Mouse (Mus musculus) midbrain, embryonic 16.5 days (tissue): ENCODE data around the gene Sertad3. TPM values are rescaled to one million over a fixed set of nuclear protein-coding genes. Genes with fewer than 3 reads are reported as not detected.
A peak's percentile ranks its signal among the peaks of the same experiment; 100 is the strongest.
"Not testable (repeated sequence)": the region's sequence is repeated elsewhere in the genome, so short reads cannot be mapped to it uniquely, and the experiment has no call there.

ENCODE experiments used
- ATAC-seq: fragments of 200-750 bp; cut with Nextera tagmentation; 2 replicates; pipeline ENCODE4 v1.8.0; 2017; ENCODE audit warnings: moderate TSS enrichment
- H3K27ac ChIP-seq: fragments of 300-500 bp; sonication (generic); 2 replicates; pipeline ENCODE4 v1.5.1; 2014; ENCODE audit warnings: mild to moderate bottlenecking, low read length, mixed read lengths
- H3K27me3 ChIP-seq: fragments of 300-500 bp; sonication (generic); 2 replicates; pipeline ENCODE4 v1.6.1; 2014; ENCODE audit warnings: low read depth, low read length, mixed read lengths; ENCODE audit not compliant: control insufficient read depth, insufficient read depth
- H3K36me3 ChIP-seq: fragments of 300-500 bp; sonication (generic); 2 replicates; pipeline ENCODE4 v1.6.1; 2014; ENCODE audit warnings: mild to moderate bottlenecking, low read length, moderate library complexity, mixed read lengths; ENCODE audit not compliant: control insufficient read depth, insufficient read depth
- H3K4me1 ChIP-seq: fragments of 300-500 bp; sonication (generic); 2 replicates; pipeline ENCODE4 v1.6.1; 2014; ENCODE audit warnings: mild to moderate bottlenecking, low read length, mixed read lengths; ENCODE audit not compliant: control insufficient read depth, insufficient read depth
- H3K4me2 ChIP-seq: fragments of 300-500 bp; sonication (generic); 2 replicates; pipeline ENCODE4 v1.6.1; 2014; ENCODE audit warnings: mild to moderate bottlenecking, low read length, mixed read lengths
- H3K4me3 ChIP-seq: fragments of 300-500 bp; sonication (generic); 2 replicates; pipeline ENCODE4 v1.5.1; 2014; ENCODE audit warnings: low read depth, mild to moderate bottlenecking, low read length, moderate library complexity, mixed read lengths
- H3K9ac ChIP-seq: fragments of 300-500 bp; sonication (generic); 2 replicates; pipeline ENCODE4 v1.6.1; 2014; ENCODE audit warnings: low read depth, low read length, mixed read lengths
- H3K9me3 ChIP-seq: fragments of 300-500 bp; sonication (generic); replicated peaks from 2 replicates; pipeline ENCODE4 v1.6.1; 2014; ENCODE audit warnings: mild to moderate bottlenecking, low read length, mixed read lengths; ENCODE audit not compliant: control insufficient read depth, poor library complexity, severe bottlenecking
- WGBS: fragments of 180-500 bp; shearing (Covaris S2); extraction: QIAGEN DNeasy Blood & Tissue Kit; methylation state at CpG from one replicate; pipeline ENCODE4 v1.1.7; 2014; 5-methylcytosine and 5-hydroxymethylcytosine counted together
- polyA plus RNA-seq: library from polyadenylated mRNA; unstranded; fragments of >200 nt; fragmentation: Nextera tagmentation; extraction: Ambion mirVana; gene quantifications from 2 replicates; pipeline ENCODE4 v1.2.1, GENCODE M21; 2015

The Sertad3 gene
- polyA plus RNA-seq, 1 experiment from 2014 or later, result 7.1 TPM

DNA sequence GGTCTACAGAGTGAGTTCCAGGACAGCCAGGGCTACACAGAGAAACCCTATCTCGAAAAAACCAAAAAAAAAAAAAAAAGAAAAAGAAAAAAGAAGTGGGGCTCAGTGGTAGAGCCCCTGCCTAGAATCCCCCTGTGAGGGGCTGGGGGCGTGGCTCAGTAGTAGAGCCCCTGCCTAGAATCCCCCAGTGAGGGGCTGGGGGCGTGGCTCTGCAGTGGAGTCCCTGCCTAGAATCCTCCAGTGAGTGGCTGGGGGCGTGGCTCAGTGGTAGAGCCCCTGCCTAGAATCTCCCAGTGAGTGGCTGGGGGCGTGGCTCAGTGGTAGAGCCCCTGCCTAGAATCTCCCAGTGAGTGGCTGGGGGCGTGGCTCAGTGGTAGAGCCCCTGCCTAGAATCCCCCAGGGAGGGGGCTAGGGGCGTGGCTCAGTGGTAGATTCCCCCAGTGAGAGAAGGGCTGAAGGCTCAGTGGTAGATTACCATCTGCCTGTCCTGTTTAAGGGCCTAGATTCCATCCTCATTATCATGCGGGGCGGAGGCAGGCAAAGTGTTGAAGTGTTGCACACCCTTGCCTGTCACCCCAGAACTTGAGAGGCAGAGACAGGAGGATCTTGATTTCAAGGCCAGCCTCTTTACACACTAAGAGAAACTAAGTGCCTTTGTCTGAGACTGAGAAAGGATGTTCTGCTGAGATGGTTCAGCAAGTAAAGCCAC is 21.2 kb downstream of the Sertad3 start:
- H3K9me3 ChIP-seq, ATAC-seq, H3K36me3 ChIP-seq, H3K27ac ChIP-seq, H3K4me1 ChIP-seq, H3K4me3 ChIP-seq, H3K4me2 ChIP-seq, H3K27me3 ChIP-seq, H3K9ac ChIP-seq: not testable (repeated sequence)
- WGBS, result 88% methylated on average over 8 of the region's 9 CpGs

- Histone ChIP-seq H3K27ac (no peak within 1 kb of the TSS), H3K27me3 (no peaks in the 10 kb centered on the region), H3K4me1 (no peaks in the 10 kb centered on the region), H3K9ac (no peak within 1 kb of the TSS), H3K36me3 (no peaks in the 10 kb centered on the region), H3K4me3 (no peak within 1 kb of the TSS), H3K9me3 (no peaks in the 10 kb centered on the region), H3K4me2 (no peak within 1 kb of the TSS)
- ATAC-seq, result no peak
- WGBS, result 67% methylated on average over 3 of the region's 3 CpGs
These were observed 25.5 kb downstream of the Sertad3 start, which contains the start of gene Prx for GRCm38 (mm10) chr7:27499036-27499435. Gene Prx, plus strand, starts transcription at chr7:27499324.

DNA sequence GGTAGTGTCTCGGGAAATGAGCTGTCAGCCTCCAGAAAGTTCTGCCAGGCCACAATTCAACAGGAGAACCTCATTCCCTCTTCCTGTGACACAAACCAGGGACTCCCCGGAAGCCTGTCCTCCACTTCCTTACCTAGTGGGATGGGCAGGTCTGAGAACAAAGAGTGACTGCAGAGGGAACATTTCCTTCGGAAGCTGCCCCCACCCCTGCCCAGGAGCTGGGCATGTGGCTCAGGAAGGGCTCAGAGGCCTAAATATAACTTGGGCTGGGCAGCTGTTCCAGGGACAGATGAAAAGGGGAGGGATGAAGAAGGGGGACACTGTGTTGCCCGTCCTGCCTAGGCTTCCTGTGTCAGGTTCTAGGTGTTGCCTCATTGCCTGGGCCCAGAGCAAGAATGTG is 28.1 kb downstream of the Sertad3 start:
- no peak overlapping the region for H3K4me2 ChIP-seq
- H3K9ac ChIP-seq, result no peak overlapping the region
- H3K36me3 ChIP-seq, result no peaks in the 10 kb centered on the region
- H3K4me3 ChIP-seq, result no peak overlapping the region
- H3K4me1 ChIP-seq, result no peaks in the 10 kb centered on the region
- WGBS, result 72% methylated on average over 4 of the region's 4 CpGs
- no peaks in the 10 kb centered on the region for H3K27me3 ChIP-seq
- no peak for ATAC-seq
- H3K27ac ChIP-seq, result no peak overlapping the region
- H3K9me3 ChIP-seq, result no peaks in the 10 kb centered on the region

GRCm38 (mm10) chr7:27506765-27507370 is 33.3 kb downstream of the Sertad3 start:
- 52% methylated on average over 9 of the region's 9 CpGs for WGBS
- Histone ChIP-seq H3K27me3 (no peaks in the 10 kb centered on the region), H3K4me1 (peaks cover 8% of the 10 kb centered on the region; the same call in 1 of the 2 replicates), H3K9me3 (no peaks in the 10 kb centered on the region), H3K4me3 (peak overlapping the region; percentile 48), H3K4me2 (peak overlapping the region; percentile 65), H3K9ac (0 out of 2 replicates have a peak overlapping the region, but pooled peaks have one; percentile 67), H3K27ac (peak overlapping the region; percentile 90; the same call in 1 of the 2 replicates), H3K36me3 (no peaks in the 10 kb centered on the region)
- no peak for ATAC-seq

DNA sequence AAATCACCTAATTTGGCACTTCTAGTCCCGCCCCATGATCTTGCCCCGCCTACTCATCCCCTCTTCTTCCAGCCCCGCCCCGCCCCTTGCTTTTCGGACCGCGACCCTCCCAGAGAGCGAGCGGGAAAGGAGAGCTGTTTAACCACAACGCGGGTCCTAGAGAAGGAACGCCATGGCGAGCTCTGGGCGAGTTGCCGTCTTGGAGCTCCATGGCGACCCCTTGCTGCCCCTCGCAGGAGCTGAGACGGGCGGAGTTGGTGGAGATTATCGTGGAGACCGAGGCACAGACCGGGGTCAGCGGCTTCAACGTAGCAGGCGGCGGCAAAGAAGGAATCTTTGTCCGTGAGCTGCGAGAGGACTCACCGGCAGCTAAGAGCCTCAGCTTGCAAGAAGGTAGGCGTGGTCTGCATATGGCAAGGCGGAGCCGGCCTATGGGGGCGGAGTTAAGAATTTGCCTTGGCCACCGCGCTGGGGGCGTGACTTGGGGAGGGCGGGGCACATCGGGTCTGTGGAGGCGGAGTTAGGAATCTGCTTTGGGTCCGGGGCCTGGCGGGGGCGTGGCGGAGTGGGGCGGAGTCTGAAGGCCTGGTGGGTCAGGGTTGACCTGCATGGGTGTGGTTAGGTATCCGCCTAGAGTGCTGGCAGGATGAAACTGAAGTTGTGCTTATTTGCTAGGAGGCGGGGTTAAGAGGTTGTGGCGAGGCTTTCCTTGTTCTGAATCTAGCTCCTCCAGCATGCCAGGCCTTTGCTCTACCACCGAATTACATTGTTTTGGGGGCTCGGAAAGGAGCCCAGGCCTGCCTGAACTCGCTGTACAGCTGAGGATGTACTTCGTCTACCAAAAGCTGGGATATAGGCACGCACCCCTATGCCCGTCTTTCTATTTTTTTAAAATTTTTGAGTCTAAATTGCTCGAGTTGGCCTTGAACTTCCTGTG is 34.4 kb downstream of the Sertad3 start:
- H3K4me3 ChIP-seq, result peak overlapping the region; percentile 48
- under 1% methylated on average over 53 of the region's 54 CpGs for WGBS
- peak overlapping the region; percentile 65 for H3K4me2 ChIP-seq
- no peaks in the 10 kb centered on the region for H3K27me3 ChIP-seq
- H3K9ac ChIP-seq, result peak overlapping the region; percentile 67
- peak overlapping the region; percentile 90 for H3K27ac ChIP-seq
- H3K9me3 ChIP-seq, result no peaks in the 10 kb centered on the region
- ATAC-seq, result peak; percentile 91
- no peaks in the 10 kb centered on the region for H3K36me3 ChIP-seq
- H3K4me1 ChIP-seq, result peaks cover 8% of the 10 kb centered on the region; the same call in 1 of the 2 replicates

GRCm38 (mm10) chr7:27508648-27509005 is 35.1 kb downstream of the Sertad3 start:
- no peak overlapping the region for H3K9ac ChIP-seq
- H3K4me1 ChIP-seq, result peaks cover 8% of the 10 kb centered on the region; the same call in 1 of the 2 replicates
- no peaks in the 10 kb centered on the region for H3K9me3 ChIP-seq
- H3K27ac ChIP-seq, result peak overlapping the region; percentile 90
- no peaks in the 10 kb centered on the region for H3K27me3 ChIP-seq
- WGBS, result 26% methylated on average over 6 of the region's 6 CpGs
- peak; percentile 44 for ATAC-seq
- H3K4me2 ChIP-seq, result peak overlapping the region; percentile 65
- no peaks in the 10 kb centered on the region for H3K36me3 ChIP-seq
- peak overlapping the region; percentile 48 for H3K4me3 ChIP-seq

GRCm38 (mm10) chr7:27510809-27511208 is 37.2 kb downstream of the Sertad3 start:
- Histone ChIP-seq H3K4me1 (peaks cover 8% of the 10 kb centered on the region; the same call in 1 of the 2 replicates), H3K27me3 (no peaks in the 10 kb centered on the region), H3K27ac (no peak overlapping the region), H3K36me3 (no peaks in the 10 kb centered on the region), H3K9me3 (no peaks in the 10 kb centered on the region), H3K4me3 (no peak overlapping the region), H3K9ac (no peak overlapping the region), H3K4me2 (no peak overlapping the region)
- no peak for ATAC-seq
- WGBS, result 81% methylated on average over 2 of the region's 2 CpGs

GRCm38 (mm10) chr7:27514961-27515360 is 41.4 kb downstream of the Sertad3 start:
- Histone ChIP-seq H3K4me1 (no peaks in the 10 kb centered on the region), H3K27me3 (no peaks in the 10 kb centered on the region), H3K9me3 (no peaks in the 10 kb centered on the region), H3K4me2 (no peak overlapping the region), H3K27ac (no peak overlapping the region), H3K36me3 (no peaks in the 10 kb centered on the region), H3K4me3 (no peak overlapping the region), H3K9ac (no peak overlapping the region)
- 80% methylated on average over 9 of the region's 9 CpGs for WGBS
- no peak for ATAC-seq
